Mouse (Mus musculus): ENCODE measurements around the gene Ampd1.

DNA sequence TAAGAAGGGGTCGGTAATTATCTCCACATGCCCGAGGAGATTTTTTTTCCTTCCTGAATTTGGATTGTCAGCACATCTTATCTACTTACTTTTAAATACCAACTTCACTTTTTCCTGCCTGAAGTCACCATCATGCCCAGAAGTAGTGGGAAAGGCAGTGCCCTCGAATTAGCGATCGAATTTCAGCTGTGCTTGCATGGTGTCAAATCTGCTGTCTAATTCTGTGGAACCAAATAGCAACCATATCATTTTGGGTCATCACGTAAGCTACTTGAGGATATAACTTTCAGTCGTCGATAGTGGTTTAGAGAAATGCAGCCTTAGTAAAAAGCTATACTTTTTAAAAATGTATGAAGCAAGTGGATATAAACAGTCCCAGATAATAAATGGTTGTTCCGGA, 2.7 kb downstream of the Ampd1 start:
- TF ChIP-seq CTCF (IDR thresholded peaks at IDR 0.05; ENCODE audit: borderline replicate concordance, insufficient read depth, low read length): no peak
- TF ChIP-seq POLR2A (IDR thresholded peaks at IDR 0.05; ENCODE audit: low read depth, low read length): no peak
